Mouse (Mus musculus): ENCODE measurements around the gene Olfr1085.
"Not testable (repeated sequence)": the region's sequence is repeated elsewhere in the genome, so short reads cannot be mapped to it uniquely, and the experiment has no call there.

The Olfr1085 gene

DNA sequence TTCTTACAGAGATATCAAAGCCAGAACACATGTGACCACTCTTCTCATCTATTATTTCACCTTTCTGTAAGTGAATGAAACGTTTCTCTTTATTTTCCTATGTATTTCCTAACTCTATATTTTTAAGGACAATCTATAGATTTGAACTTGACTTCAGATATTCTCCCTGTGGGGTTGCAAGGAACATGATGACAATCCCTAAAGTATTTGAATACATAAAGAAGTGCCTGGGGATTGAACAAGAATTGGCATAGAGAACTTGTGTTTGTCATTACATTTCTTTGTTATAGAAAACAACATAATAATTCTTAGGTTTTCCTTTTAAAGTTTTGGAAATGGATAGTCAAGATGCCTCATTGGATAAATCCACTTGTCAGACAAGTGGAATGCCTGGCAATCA is at the start of gene Olfr1085:
Gene Olfr1085 (minus strand): TSS at position 101 of the 400 bp plus-strand sequence.
- no peak for DNase-seq

DNA sequence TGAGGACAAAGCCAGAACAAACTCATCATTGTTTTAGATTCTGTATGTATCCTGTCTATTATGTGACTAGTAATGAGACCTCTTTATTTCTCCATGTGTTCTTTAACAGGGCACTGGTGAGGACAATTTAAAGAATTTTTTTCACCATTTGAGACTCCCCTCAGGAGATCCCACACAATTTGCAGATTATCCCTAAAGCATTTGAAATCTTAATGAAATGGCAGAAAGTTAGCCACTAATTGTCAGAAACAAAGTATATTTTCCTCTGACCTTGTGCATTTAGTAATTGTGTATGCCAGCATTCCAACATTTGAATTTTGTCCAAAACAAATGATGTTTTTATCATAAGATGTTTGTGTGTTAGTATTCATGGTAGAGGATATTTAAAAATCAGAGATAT is 36.5 kb upstream of the Olfr1085 start, which contains the start of gene Olfr1087:
Gene Olfr1087 (minus strand): TSS at position 101 of the 400 bp plus-strand sequence.
- DNase-seq, result no peak

DNA sequence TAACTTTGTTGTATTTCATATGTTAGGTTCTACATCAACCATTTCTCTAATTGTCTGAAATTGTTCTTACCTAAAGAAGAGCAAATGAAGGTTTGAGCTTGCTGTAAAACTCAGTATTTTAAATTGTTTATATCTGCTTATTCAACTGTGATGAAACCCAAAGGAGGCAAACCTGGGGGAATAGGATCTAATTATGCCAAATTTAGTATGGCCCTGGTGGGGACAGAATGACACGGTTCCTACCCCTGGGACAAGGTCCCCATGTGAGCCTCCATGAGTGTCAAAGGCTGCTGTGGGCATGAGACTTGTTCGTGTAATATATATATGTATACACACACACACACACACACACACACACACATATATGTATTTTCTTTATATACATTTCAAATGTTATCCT is 18.2 kb upstream of the Olfr1085 start, which contains the start of gene Olfr1086:
Gene Olfr1086 (minus strand): TSS at position 101 of the 400 bp plus-strand sequence.
- no peak for DNase-seq

DNA sequence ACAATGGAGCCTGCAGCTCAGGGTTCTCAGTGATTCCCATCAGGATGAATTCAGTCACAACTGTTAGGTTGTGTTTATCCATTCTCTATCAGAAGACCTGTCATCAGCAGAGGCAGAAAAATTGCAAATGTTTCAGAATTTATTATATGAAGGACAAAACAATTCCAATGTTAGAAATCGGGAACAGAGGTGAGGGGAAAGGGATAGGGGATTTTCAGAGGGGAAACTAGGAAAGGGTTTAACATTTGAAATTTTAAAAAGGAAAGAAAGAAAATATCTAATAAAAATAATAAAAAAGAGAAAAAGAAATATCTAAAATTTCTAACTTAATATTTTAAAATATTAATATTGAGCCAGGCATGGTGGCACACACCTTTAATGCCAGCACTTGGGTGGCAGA is 22.2 kb downstream of the Olfr1085 start, which contains the start of gene Olfr1084:
Gene Olfr1084 (minus strand): TSS at position 101 of the 400 bp plus-strand sequence.
- DNase-seq, result not testable (repeated sequence)

Measured in embryo, embryonic 11 days (tissue).